Mouse (Mus musculus): ENCODE measurements around the gene Phf21b. TPM values are rescaled to one million over a fixed set of nuclear protein-coding genes. Genes with fewer than 3 reads are reported as not detected.
A peak's percentile ranks its signal among the peaks of the same experiment; 100 is the strongest.
"Not testable (repeated sequence)": the region's sequence is repeated elsewhere in the genome, so short reads cannot be mapped to it uniquely, and the experiment has no call there.

Phf21b gene
- total RNA-seq (2021): under 1 TPM; 0.23 to 0.57 TPM
- long read RNA-seq, experiment 1: 0 reads
- long read RNA-seq, experiment 2: 0 reads

- DNase-seq (ENCODE audit: low spot score): peak; percentile 75
Measured at GRCm38 (mm10) chr15:84856006-84856995, at the start of gene Phf21b. TSS of gene Phf21b (minus strand) at chr15:84856049.

GRCm38 (mm10) chr15:84903843-84904385, 48.1 kb upstream of the Phf21b start:
- no peak for DNase-seq (ENCODE audit: low spot score)

- no peak for DNase-seq (ENCODE audit: low spot score)
Measured at GRCm38 (mm10) chr15:84898077-84898476, 42.2 kb upstream of the Phf21b start.

GRCm38 (mm10) chr15:84896664-84897063, 40.8 kb upstream of the Phf21b start:
- DNase-seq (ENCODE audit: low spot score): no peak

- not testable (repeated sequence) for DNase-seq (ENCODE audit: low spot score)
Measured at GRCm38 (mm10) chr15:84896216-84896615, 40.4 kb upstream of the Phf21b start.

GRCm38 (mm10) chr15:84891658-84892057, 35.8 kb upstream of the Phf21b start:
- DNase-seq (ENCODE audit: low spot score): peak; percentile 64

GRCm38 (mm10) chr15:84891246-84891645, 35.4 kb upstream of the Phf21b start:
- DNase-seq (ENCODE audit: low spot score): no peak

- DNase-seq (ENCODE audit: low spot score): no peak
Measured at GRCm38 (mm10) chr15:84888066-84888465, 32.2 kb upstream of the Phf21b start.

GRCm38 (mm10) chr15:84877029-84877815, 21.4 kb upstream of the Phf21b start:
- DNase-seq (ENCODE audit: low spot score): no peak

- DNase-seq (ENCODE audit: low spot score): no peak
Measured at GRCm38 (mm10) chr15:84873867-84874266, 18.0 kb upstream of the Phf21b start.

GRCm38 (mm10) chr15:84873079-84873478, 17.2 kb upstream of the Phf21b start:
- DNase-seq (ENCODE audit: low spot score): no peak

- no peak for DNase-seq (ENCODE audit: low spot score)
Measured at GRCm38 (mm10) chr15:84871802-84872201, 16.0 kb upstream of the Phf21b start.

GRCm38 (mm10) chr15:84861911-84862310, 6.1 kb upstream of the Phf21b start:
- DNase-seq (ENCODE audit: low spot score): no peak

- DNase-seq (ENCODE audit: low spot score): no peak
Measured at GRCm38 (mm10) chr15:84857623-84858022, 1.8 kb upstream of the Phf21b start.

GRCm38 (mm10) chr15:84854921-84855901, 638 bp downstream of the Phf21b start:
- peak; percentile 15 for DNase-seq (ENCODE audit: low spot score)

- no peak for DNase-seq (ENCODE audit: low spot score)
Measured at GRCm38 (mm10) chr15:84854171-84854811, 1.6 kb downstream of the Phf21b start.

- DNase-seq (ENCODE audit: low spot score): peak; percentile 34
Measured at GRCm38 (mm10) chr15:84853261-84854137, 2.4 kb downstream of the Phf21b start.

GRCm38 (mm10) chr15:84852457-84853070, 3.3 kb downstream of the Phf21b start:
- no peak for DNase-seq (ENCODE audit: low spot score)

GRCm38 (mm10) chr15:84850321-84850720, 5.5 kb downstream of the Phf21b start:
- no peak for DNase-seq (ENCODE audit: low spot score)
